Mouse (Mus musculus) monocyte, adult 5-6 weeks (primary cell): ENCODE measurements around the gene Eif2ak3. TPM values are rescaled to one million over a fixed set of nuclear protein-coding genes. Genes with fewer than 3 reads are reported as not detected.
A peak's percentile ranks its signal among the peaks of the same experiment; 100 is the strongest.
"Not testable (repeated sequence)": the region's sequence is repeated elsewhere in the genome, so short reads cannot be mapped to it uniquely, and the experiment has no call there.

Experiments
- ATAC-seq: fragments of 153-309, 156-312 bp; replicated peaks from 2 replicates; pipeline ENCODE4 v1.8.0; 2017; ENCODE audit warnings: mild to moderate bottlenecking; ENCODE audit not compliant: low TSS enrichment, insufficient number of reproducible peaks, severe bottlenecking, poor library complexity, low FRiP score
- total RNA-seq: library from RNA; stranded (forward); fragments of 200-1000, 200-491, 200-594 nt; gene quantifications from 3 replicates; pipeline ENCODE4 v1.2.3, GENCODE M21; 2017

The Eif2ak3 gene
- total RNA-seq = 43.7 to 49.5 TPM (median 48.6 TPM) in 3 replicates

GRCm38 (mm10) chr6:70844002-70844804 lies at the start of gene Eif2ak3:
TSS of gene Eif2ak3 (plus strand) at chr6:70844515.
- peak; percentile 99 for ATAC-seq

DNA sequence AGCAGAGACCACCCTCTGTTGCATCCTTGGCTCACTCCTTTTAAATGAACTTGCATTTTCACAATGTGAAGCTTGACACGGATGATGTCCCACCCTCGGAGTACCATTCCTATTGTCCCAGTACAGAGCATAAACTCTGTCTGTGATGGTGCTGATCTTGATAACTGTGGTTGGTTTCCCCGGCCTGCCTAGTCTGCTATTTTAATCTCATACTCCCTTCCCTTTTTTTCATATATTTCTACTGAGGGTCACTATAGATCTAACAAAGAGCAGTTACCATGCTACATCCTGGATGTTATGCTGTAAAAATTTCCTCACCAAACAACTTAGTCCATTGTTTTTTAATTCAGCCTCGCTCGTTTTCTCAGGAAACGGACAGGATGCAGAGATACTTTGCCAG lies 47.4 kb upstream of the Eif2ak3 start:
- ATAC-seq = no peak

DNA sequence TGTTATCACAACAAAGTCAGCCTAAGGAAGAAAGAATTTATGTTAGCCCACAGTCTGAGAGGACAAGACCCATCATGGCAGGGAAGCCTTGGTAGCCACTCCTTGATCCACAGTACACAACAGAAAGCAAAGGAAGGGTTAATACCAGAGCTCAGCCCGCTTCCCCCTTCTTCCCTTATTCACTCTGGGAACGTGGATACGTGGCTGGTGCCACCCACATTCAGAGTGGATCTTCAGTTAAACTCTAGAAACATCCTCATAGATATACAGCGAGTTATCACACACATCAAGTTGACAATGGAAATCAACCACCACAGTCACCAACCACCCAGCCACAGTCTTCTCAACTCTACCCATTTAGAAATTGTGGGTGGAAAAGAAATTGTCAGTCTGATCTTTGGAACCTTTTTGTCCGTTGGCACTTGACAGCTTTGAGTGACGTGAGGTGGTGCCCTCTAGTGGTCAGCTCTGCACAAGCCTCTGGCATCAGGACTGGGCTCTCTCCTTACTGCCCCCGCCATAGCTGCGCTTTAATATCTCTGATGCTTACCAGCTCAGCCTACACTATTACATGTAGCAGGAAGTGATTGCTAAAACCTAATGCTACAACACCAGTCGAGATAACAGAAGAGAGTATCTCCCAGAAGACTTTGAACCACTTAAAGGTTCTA lies 46.6 kb upstream of the Eif2ak3 start:
- ATAC-seq = peak; percentile 84

DNA sequence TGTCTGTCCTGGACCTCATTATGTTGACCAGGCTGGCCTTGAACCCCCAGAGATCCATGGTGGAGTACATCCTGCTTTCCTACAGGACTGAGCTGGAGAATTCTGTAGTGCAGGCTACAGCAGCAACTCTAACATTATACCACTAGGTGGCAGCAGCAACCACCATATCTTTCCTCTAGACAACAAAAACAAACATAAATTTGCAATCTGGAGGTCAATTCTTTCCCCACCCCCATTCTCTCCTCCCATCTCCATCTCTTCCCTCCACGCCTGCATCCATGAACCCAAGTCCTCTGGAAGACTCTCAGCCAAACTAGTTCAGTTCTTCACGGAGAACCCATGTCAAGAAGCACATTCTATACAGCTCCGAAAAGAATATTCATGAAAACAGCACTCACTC lies 39.7 kb upstream of the Eif2ak3 start:
- peak; percentile 54 for ATAC-seq

DNA sequence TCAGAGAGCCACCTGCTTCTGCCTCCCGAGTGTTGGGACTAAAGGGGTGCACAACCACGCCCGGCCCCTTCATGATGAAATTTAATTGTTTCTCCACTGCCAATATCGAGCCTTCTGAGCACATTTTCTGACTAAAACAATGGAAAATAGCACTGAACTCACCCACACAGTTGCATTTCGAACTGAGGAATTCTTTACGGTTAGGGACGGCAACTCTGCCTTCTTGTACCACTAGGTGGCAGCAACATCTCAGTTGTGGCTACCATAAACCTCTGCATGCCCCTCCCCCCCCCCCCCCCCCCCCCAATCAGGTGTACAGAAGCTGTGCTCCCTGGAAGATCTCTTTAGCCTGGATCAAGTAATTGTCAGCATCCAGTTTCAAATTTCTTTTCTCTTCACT lies 39.0 kb upstream of the Eif2ak3 start:
- peak; percentile 72 for ATAC-seq

DNA sequence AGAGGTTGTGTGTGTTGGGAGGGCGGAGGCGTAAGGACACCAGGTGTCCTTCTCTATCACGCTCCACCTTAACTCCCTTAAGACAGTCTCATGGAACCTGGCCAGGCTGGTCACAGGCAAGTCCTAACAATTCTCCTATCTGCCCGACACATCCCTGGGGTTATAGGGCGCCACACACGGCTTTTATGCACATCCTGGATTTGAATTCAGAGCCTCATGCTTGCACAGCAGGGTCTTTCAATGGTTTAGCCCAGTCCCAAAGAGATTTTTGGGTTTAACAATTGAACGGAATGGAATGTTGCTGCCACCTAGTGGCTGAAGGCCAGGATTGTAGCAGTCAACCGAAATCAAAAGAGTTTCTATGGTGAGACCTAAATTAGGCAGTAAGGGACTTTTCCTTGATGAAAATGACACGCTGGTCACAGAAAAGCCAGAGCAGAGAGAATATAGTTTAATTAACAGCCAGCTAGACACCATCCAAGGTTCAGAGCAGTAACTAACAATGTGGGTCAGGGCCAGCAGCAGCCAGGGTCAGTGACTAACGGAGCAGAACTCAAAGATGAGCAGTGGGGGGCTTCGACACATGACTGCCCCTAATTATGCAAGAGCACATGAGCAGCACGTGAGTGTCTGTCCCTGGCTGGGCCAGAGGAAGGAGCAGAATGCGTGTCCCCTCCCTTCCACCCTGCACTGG lies 38.3 kb upstream of the Eif2ak3 start:
- peak; percentile 31; the same call in 1 of the 2 replicates for ATAC-seq

- ATAC-seq = no peak
Measured at GRCm38 (mm10) chr6:70806514-70806912, 37.8 kb upstream of the Eif2ak3 start.

GRCm38 (mm10) chr6:70810524-70810923 lies 33.8 kb upstream of the Eif2ak3 start:
- ATAC-seq = no peak

GRCm38 (mm10) chr6:70811557-70812525 lies 32.5 kb upstream of the Eif2ak3 start:
- ATAC-seq = peak; percentile 64

DNA sequence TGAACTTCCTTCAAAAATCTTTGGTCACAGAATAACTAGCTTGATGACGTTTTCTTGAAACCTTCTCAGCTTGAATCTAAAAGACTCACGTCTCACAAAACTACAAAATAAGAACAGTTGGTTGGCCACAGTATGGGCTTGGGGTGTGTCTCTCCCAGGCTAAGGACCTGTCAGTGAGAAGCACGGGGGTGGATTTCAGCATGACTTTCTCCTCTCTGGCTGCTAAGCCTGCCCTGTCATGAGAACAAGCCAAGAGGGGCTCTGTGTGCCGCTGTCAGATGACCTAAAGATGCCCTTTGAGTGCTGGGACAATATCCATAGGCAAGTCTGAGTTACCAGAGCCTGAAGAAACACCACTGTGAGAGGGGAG lies 31.8 kb upstream of the Eif2ak3 start:
- no peak for ATAC-seq

GRCm38 (mm10) chr6:70813921-70814628 lies 30.2 kb upstream of the Eif2ak3 start:
- ATAC-seq = peak; percentile 49

- no peak for ATAC-seq
Measured at GRCm38 (mm10) chr6:70814629-70814950, 29.7 kb upstream of the Eif2ak3 start.

- ATAC-seq = no peak
Measured at GRCm38 (mm10) chr6:70815471-70815870, 28.8 kb upstream of the Eif2ak3 start.

GRCm38 (mm10) chr6:70821566-70821965 lies 22.7 kb upstream of the Eif2ak3 start:
- no peak for ATAC-seq

- ATAC-seq = no peak
Measured at GRCm38 (mm10) chr6:70822386-70822910, 21.9 kb upstream of the Eif2ak3 start.

DNA sequence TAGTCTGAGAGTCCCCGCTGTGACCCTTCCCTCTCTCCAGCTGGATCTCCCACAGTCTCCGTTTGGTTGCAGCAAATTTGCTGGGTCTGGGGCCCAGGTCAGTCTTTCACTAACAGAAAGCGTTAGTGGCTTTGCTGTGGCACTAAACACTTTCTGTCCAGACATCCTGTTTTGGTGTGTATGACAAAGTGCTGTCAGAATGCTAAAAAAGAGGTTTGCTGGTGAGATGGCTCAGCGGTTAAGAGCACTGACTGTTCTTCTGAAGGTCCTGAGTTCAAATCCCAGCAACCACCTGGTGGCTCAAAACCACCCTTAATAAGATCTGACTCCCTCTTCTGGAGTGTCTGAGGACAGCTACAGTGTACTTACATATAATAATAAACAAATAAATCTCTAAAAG lies 21.0 kb upstream of the Eif2ak3 start:
- not testable (repeated sequence) for ATAC-seq

DNA sequence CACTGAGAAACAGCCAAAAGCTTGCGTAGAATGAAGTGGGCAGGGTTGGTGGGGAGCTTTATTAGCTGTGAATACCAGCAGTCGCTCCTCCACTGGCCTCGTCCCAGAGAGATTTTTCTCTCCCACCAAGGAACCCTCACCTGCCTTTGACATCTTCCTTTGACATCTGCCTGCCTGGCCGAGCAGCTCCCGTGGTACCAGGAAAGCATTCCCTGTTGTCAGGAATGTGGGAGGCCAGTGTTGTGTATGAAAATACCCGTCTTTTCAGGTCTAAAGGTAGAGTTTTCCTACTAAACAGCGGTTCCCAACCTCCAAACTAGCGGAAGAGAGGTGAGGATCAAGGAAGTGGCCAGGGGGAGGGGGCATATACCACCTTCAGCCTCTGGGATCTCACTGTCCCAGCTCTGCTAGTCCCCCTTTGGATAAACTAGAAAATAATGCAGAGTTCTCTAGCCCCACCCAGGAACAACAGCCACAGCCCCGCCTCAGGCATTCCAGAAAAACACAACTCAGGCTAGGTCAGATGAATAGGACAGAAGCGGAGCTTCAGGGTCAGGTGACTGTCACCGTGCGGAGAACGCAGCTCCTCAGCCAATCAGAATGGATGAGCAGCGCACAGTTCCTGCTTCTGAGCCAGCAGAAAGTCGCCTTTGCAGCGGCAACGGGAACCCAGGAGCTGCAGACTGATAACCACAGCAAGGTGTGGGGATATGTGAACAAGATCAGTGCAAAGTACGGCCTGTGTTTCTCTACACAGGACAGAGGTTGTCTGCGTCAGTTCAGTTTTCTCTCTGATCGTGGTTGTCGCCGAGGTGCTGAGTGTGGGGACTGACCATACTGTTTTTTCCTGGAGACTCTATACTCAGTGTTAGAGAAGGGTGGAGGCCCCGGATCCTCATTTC lies 20.0 kb upstream of the Eif2ak3 start:
- ATAC-seq = peak; percentile 92
